Mouse (Mus musculus) bone marrow macrophage, adult 2 months (primary cell): ENCODE results near the gene Pln.

Source experiments
- CTCF ChIP-seq: IDR thresholded peaks from 2 replicates; pipeline ENCODE4 v1.5.1; 2012; ENCODE audit warnings: low read depth, mild to moderate bottlenecking, low read length, moderate library complexity
- POLR2A ChIP-seq: IDR thresholded peaks from 2 replicates; pipeline ENCODE4 v1.6.1; 2012; ENCODE audit warnings: mild to moderate bottlenecking, low read depth, low read length, borderline replicate concordance

DNA sequence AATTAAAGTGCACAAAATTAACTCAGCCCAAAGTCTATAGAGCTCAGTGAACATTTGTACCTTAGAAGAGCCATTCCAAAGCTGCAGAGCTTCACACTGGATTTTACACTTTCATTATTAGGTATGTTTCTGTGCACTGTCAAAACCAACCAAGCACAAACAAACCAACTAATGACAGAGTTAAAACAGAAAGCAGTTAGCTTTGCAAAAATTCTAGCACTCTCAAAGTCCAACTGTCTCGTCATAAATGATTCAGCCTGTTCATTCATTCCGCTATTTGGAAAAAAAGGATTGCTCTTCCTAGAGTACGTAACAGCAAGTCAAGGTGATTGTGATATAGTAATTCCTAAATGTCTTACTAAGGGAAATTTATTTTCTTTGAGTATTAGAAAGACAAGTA is 21.5 kb downstream of the Pln start:
- TF ChIP-seq CTCF (no peak), POLR2A (no peak)
